Mouse (Mus musculus) hindbrain, embryonic 16.5 days (tissue): ENCODE results near the gene Traf4. TPM values are rescaled to one million over a fixed set of nuclear protein-coding genes. Genes with fewer than 3 reads are reported as not detected.

Source experiments
- ATAC-seq: fragments of 200-750 bp; cut with Nextera tagmentation; 2 replicates; pipeline ENCODE4 v1.8.0; 2017; ENCODE audit warnings: moderate TSS enrichment, moderate library complexity
- H3K27ac ChIP-seq: fragments of 300-500 bp; sonication (generic); 2 replicates; pipeline ENCODE4 v1.5.1; 2014; ENCODE audit warnings: low read depth, mild to moderate bottlenecking, control low read depth, low read length, moderate library complexity
- H3K27me3 ChIP-seq: fragments of 300-500 bp; sonication (generic); replicated peaks from 2 replicates; pipeline ENCODE4 v1.6.1; 2014; ENCODE audit warnings: low read length; ENCODE audit not compliant: control insufficient read depth, insufficient read depth
- H3K36me3 ChIP-seq: fragments of 300-500 bp; sonication (generic); 2 replicates; pipeline ENCODE4 v1.6.1; 2014; ENCODE audit warnings: mild to moderate bottlenecking, low read length, moderate library complexity, mixed read lengths; ENCODE audit not compliant: control insufficient read depth, insufficient read depth
- H3K4me1 ChIP-seq: fragments of 300-500 bp; sonication (generic); 2 replicates; pipeline ENCODE4 v1.6.1; 2014; ENCODE audit warnings: low read depth, low read length; ENCODE audit not compliant: control insufficient read depth, insufficient read depth
- H3K4me2 ChIP-seq: fragments of 300-500 bp; sonication (generic); 2 replicates; pipeline ENCODE4 v1.6.1; 2014; ENCODE audit warnings: mild to moderate bottlenecking, low read length, control low read depth, moderate library complexity
- H3K4me3 ChIP-seq: fragments of 300-500 bp; sonication (generic); 2 replicates; pipeline ENCODE4 v1.5.1; 2014; ENCODE audit warnings: mild to moderate bottlenecking, low read length, control low read depth, moderate library complexity
- H3K9ac ChIP-seq: fragments of 300-500 bp; sonication (generic); 2 replicates; pipeline ENCODE4 v1.6.1; 2014; ENCODE audit warnings: low read depth, mild to moderate bottlenecking, control low read depth, low read length, moderate library complexity
- H3K9me3 ChIP-seq: fragments of 300-500 bp; sonication (generic); 2 replicates; pipeline ENCODE4 v1.6.1; 2014; ENCODE audit warnings: mild to moderate bottlenecking, low read length, moderate library complexity; ENCODE audit not compliant: control insufficient read depth
- WGBS: fragments of 180-500 bp; shearing (Covaris S2); extraction: QIAGEN DNeasy Blood & Tissue Kit; methylation state at CpG from one replicate; pipeline ENCODE4 v1.1.7; 2014; 5-methylcytosine and 5-hydroxymethylcytosine counted together
- polyA plus RNA-seq: library from polyadenylated mRNA; unstranded; fragments of >200 nt; fragmentation: Nextera tagmentation; extraction: Ambion mirVana; gene quantifications from 2 replicates; pipeline ENCODE4 v1.2.1, GENCODE M21; 2015

Gene Traf4
- polyA plus RNA-seq, 1 experiment from 2014 or later = 80.1 TPM

GRCm38 (mm10) chr11:78163681-78164603, 1.4 kb downstream of the Traf4 start:
- WGBS = 0% methylated on average over 22 of the region's 22 CpGs
- H3K27me3 ChIP-seq = no peaks in the 10 kb centered on the region
- H3K4me1 ChIP-seq = peaks cover 27% of the 10 kb centered on the region
- ATAC-seq = peak; percentile 48
- H3K27ac ChIP-seq = peak overlapping the region; percentile 93
- H3K9me3 ChIP-seq = no peaks in the 10 kb centered on the region
- peak overlapping the region; percentile 97 for H3K9ac ChIP-seq
- H3K4me3 ChIP-seq = peak overlapping the region; percentile 82
- peak overlapping the region; percentile 86 for H3K4me2 ChIP-seq
- H3K36me3 ChIP-seq = peaks cover 17% of the 10 kb centered on the region

GRCm38 (mm10) chr11:78163045-78163444, 2.3 kb downstream of the Traf4 start:
- no peaks in the 10 kb centered on the region for H3K27me3 ChIP-seq
- H3K36me3 ChIP-seq = peaks cover 19% of the 10 kb centered on the region
- 78% methylated on average over 2 of the region's 2 CpGs for WGBS
- H3K4me3 ChIP-seq = peak overlapping the region; percentile 82
- no peak for ATAC-seq
- H3K4me1 ChIP-seq = peaks cover 28% of the 10 kb centered on the region
- peak overlapping the region; percentile 86 for H3K4me2 ChIP-seq
- peak overlapping the region; percentile 97 for H3K9ac ChIP-seq
- no peaks in the 10 kb centered on the region for H3K9me3 ChIP-seq
- H3K27ac ChIP-seq = peak overlapping the region; percentile 93

- peak overlapping the region; percentile 82 for H3K4me3 ChIP-seq
- no peaks in the 10 kb centered on the region for H3K9me3 ChIP-seq
- peaks cover 32% of the 10 kb centered on the region for H3K4me1 ChIP-seq
- peak overlapping the region; percentile 86 for H3K4me2 ChIP-seq
- ATAC-seq = no peak
- peak overlapping the region; percentile 97 for H3K9ac ChIP-seq
- peaks cover 24% of the 10 kb centered on the region for H3K36me3 ChIP-seq
- H3K27me3 ChIP-seq = no peaks in the 10 kb centered on the region
- 29% methylated on average over 6 of the region's 6 CpGs for WGBS
- peak overlapping the region; percentile 93 for H3K27ac ChIP-seq
Observed at GRCm38 (mm10) chr11:78162504-78162903, 2.9 kb downstream of the Traf4 start.

GRCm38 (mm10) chr11:78161968-78162367, 3.4 kb downstream of the Traf4 start:
- WGBS = 47% methylated on average over 4 of the region's 4 CpGs
- H3K4me3 ChIP-seq = 0 out of 2 replicates have a peak overlapping the region, but pooled peaks have one; percentile 5
- no peaks in the 10 kb centered on the region for H3K27me3 ChIP-seq
- H3K9ac ChIP-seq = peak overlapping the region; percentile 36
- H3K9me3 ChIP-seq = no peaks in the 10 kb centered on the region
- ATAC-seq = no peak
- H3K4me1 ChIP-seq = peaks cover 32% of the 10 kb centered on the region
- peak overlapping the region; percentile 86 for H3K4me2 ChIP-seq
- H3K36me3 ChIP-seq = peaks cover 25% of the 10 kb centered on the region
- peak overlapping the region; percentile 93 for H3K27ac ChIP-seq

- Histone ChIP-seq H3K27ac (no peak overlapping the region), H3K27me3 (no peaks in the 10 kb centered on the region), H3K9me3 (no peaks in the 10 kb centered on the region), H3K4me3 (no peak overlapping the region), H3K9ac (no peak overlapping the region), H3K36me3 (peaks cover 25% of the 10 kb centered on the region), H3K4me1 (peaks cover 30% of the 10 kb centered on the region), H3K4me2 (no peak overlapping the region)
- no peak for ATAC-seq
- 94% methylated on average over 14 of the region's 14 CpGs for WGBS
Observed at GRCm38 (mm10) chr11:78161169-78161568, 4.2 kb downstream of the Traf4 start.

GRCm38 (mm10) chr11:78160675-78161074, 4.7 kb downstream of the Traf4 start:
- Histone ChIP-seq H3K9me3 (no peaks in the 10 kb centered on the region), H3K27ac (no peak overlapping the region), H3K4me2 (no peak overlapping the region), H3K4me1 (peaks cover 25% of the 10 kb centered on the region), H3K36me3 (peaks cover 25% of the 10 kb centered on the region), H3K4me3 (no peak overlapping the region), H3K9ac (no peak overlapping the region), H3K27me3 (no peaks in the 10 kb centered on the region)
- WGBS = 70% methylated on average over 3 of the region's 3 CpGs
- ATAC-seq = no peak

- WGBS = 89% methylated on average over 18 of the region's 18 CpGs
- H3K27me3 ChIP-seq = no peaks in the 10 kb centered on the region
- no peak overlapping the region for H3K4me2 ChIP-seq
- no peak for ATAC-seq
- no peaks in the 10 kb centered on the region for H3K9me3 ChIP-seq
- peaks cover 25% of the 10 kb centered on the region for H3K36me3 ChIP-seq
- no peak overlapping the region for H3K9ac ChIP-seq
- peaks cover 24% of the 10 kb centered on the region for H3K4me1 ChIP-seq
- no peak overlapping the region; the same call in 1 of the 2 replicates for H3K27ac ChIP-seq
- no peak overlapping the region for H3K4me3 ChIP-seq
Observed at GRCm38 (mm10) chr11:78160171-78160570, 5.2 kb downstream of the Traf4 start.

GRCm38 (mm10) chr11:78159557-78159956, 5.8 kb downstream of the Traf4 start:
- ATAC-seq = no peak
- H3K9ac ChIP-seq = no peak overlapping the region
- no peaks in the 10 kb centered on the region for H3K27me3 ChIP-seq
- H3K9me3 ChIP-seq = no peaks in the 10 kb centered on the region
- H3K36me3 ChIP-seq = peaks cover 28% of the 10 kb centered on the region
- H3K4me3 ChIP-seq = no peak overlapping the region
- H3K27ac ChIP-seq = no peak overlapping the region
- WGBS = 79% methylated on average over 7 of the region's 7 CpGs
- H3K4me1 ChIP-seq = peaks cover 29% of the 10 kb centered on the region
- H3K4me2 ChIP-seq = no peak overlapping the region

- no peak overlapping the region for H3K4me2 ChIP-seq
- ATAC-seq = peak; percentile 15; the same call in 1 of the 2 replicates
- no peaks in the 10 kb centered on the region for H3K27me3 ChIP-seq
- WGBS = 26% methylated on average over 2 of the region's 2 CpGs
- no peak overlapping the region for H3K4me3 ChIP-seq
- no peak overlapping the region for H3K27ac ChIP-seq
- no peaks in the 10 kb centered on the region for H3K9me3 ChIP-seq
- peaks cover 33% of the 10 kb centered on the region for H3K36me3 ChIP-seq
- H3K9ac ChIP-seq = no peak overlapping the region
- H3K4me1 ChIP-seq = peaks cover 32% of the 10 kb centered on the region
Observed at GRCm38 (mm10) chr11:78159096-78159495, 6.3 kb downstream of the Traf4 start.
